Mouse (Mus musculus): ENCODE results near the gene Tnip1. TPM values are rescaled to one million over a fixed set of nuclear protein-coding genes. Genes with fewer than 3 reads are reported as not detected.

The Tnip1 gene
- total and polyA plus RNA-seq, 3 experiments: 8.1 to 19.7 TPM; not detected in 1

DNA sequence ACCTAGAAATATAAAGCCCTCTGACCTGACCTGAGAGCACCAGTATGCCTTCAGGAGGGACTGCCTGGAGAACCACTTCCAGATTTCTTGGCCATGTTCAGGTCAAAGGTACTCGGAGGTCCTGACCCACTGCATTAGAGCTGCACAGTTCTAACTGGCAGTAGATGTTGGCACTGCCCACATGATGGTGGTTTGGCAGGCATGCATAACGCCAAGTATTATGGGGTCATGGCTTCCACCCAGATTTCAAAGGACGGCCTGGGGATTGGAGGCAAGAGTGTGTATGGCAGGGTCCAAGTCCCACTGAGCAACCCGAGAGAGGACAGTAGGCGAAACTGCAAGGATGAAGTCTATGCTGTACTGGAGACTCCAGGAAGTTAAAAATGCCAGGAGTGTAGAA lies 48.9 kb downstream of the Tnip1 start:
- no peaks in the 10 kb centered on the region for H3K9me3 ChIP-seq (replicated peaks; ENCODE audit: insufficient read depth, low read length)
- H3K4me1 ChIP-seq (ENCODE audit: control insufficient read depth in 1 of 2, insufficient read depth in 2 of 2, low read length in 2 of 2): no peaks in the 10 kb centered on the region
- no peak overlapping the region for H3K27ac ChIP-seq (ENCODE audit: control insufficient read depth, low read depth, low read length)
- H3K9ac ChIP-seq (ENCODE audit: control insufficient read depth, low read depth, low read length, poor library complexity, severe bottlenecking): no peak overlapping the region
- no peaks in the 10 kb centered on the region for H3K27me3 ChIP-seq (ENCODE audit: control insufficient read depth in 1 of 2, insufficient read depth in 2 of 2, low read length in 2 of 2)
- H3K36me3 ChIP-seq (ENCODE audit: control insufficient read depth in 1 of 2, insufficient read depth in 2 of 2, low read length in 2 of 2): no peaks in the 10 kb centered on the region; a peak in 1 of 4 replicates
- no peaks in the 10 kb centered on the region for H3K79me2 ChIP-seq (ENCODE audit: control insufficient read depth, insufficient read depth, low read length, poor library complexity)
- TF ChIP-seq CHD1 (IDR thresholded peaks at IDR 0.05; ENCODE audit: low read depth, low read length) (no peak), CHD2 (IDR thresholded peaks at IDR 0.05; ENCODE audit: low read length) (no peak), MXI1 (IDR thresholded peaks at IDR 0.05; ENCODE audit: low read depth, low read length) (no peak), SIN3A (IDR thresholded peaks at IDR 0.05; ENCODE audit: low read length) (no peak), KAT2A (conservative IDR thresholded peaks at IDR 0.05; ENCODE audit: low read depth, low read length) (no peak), MEF2A (IDR thresholded peaks at IDR 0.05; ENCODE audit: extremely low read depth, insufficient replicate concordance, low read depth, low read length, poor library complexity, severe bottlenecking) (no peak), CTCF (IDR thresholded peaks at IDR 0.05 in 2 of 3, conservative IDR thresholded peaks at IDR 0.05 in 1 of 3; ENCODE audit: control insufficient read depth in 1 of 3, insufficient read depth in 1 of 3, low read depth in 2 of 3, low read length in 3 of 3, poor library complexity in 1 of 3, severe bottlenecking in 1 of 3) (no peak), TBP (IDR thresholded peaks at IDR 0.05; ENCODE audit: low read depth, low read length) (no peak), SMC3 (IDR thresholded peaks at IDR 0.05; ENCODE audit: low read depth, low read length) (no peak), JUND (IDR thresholded peaks at IDR 0.05; ENCODE audit: low read depth, low read length) (no peak), MYC (IDR thresholded peaks at IDR 0.05; ENCODE audit: low read depth, low read length) (no peak), TAL1 (IDR thresholded peaks at IDR 0.05; ENCODE audit: low read length) (no peak)
- DNase-seq (ENCODE audit: low read depth, low spot score): no peak
- H3K4me3 ChIP-seq (ENCODE audit: control insufficient read depth in 1 of 2, insufficient read depth in 1 of 2, low read depth in 2 of 2, low read length in 2 of 2): no peak overlapping the region

DNA sequence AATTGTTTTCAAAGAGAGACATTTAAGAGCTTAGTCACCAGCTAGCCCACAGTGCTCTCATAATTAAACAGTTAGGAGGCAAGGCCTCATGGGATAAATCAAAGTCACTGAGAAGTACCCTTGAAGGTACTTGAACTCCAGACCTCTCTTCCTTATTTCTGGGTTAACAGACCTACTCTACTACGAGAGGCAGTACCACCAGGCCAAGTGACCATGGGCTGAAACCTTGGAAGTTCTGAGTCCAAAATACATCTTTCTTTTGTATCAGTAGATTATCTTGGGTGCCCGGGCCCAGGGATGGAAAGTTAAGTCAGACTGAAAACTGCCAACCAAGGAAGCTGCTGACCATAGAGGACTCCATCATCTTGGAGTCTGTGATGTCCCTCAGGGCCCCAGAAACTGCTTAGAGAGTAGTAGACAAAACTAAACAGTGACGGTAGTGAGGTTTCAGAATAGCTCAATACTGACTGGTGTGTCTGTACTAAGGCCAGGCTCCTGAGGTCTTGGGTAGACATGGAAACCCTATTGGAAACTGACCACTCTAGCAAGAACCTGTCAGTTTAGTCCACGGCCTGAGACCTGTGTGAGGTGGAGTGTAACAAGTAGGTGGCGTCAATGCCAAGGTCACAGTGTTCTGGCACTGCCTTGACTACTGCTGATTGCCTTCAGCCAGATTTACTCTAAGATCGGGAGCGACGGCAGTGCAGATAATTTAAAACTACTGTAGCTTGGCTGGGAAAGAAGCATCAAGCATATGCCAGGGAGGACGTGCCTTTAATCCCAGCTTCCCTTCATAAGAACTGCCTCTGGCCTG lies 50.0 kb downstream of the Tnip1 start:
- TF ChIP-seq ZKSCAN1 (IDR thresholded peaks at IDR 0.05; ENCODE audit: low read depth, low read length) (no peak), POLR2AphosphoS5 (IDR thresholded peaks at IDR 0.05; ENCODE audit: borderline replicate concordance, low read depth, low read length) (no peak), ELF1 (IDR thresholded peaks at IDR 0.05; ENCODE audit: low read depth, low read length) (no peak), GATA1 (IDR thresholded peaks at IDR 0.05; ENCODE audit: low read depth, low read length) (no peak), E2F4 (IDR thresholded peaks at IDR 0.05; ENCODE audit: borderline replicate concordance, low read depth, low read length) (no peak), EP300 (IDR thresholded peaks at IDR 0.05; ENCODE audit: low read depth in 1 of 2, low read length in 2 of 2) (no peak), NRF1 (IDR thresholded peaks at IDR 0.05; ENCODE audit: insufficient read depth, low read depth, low read length, poor library complexity, severe bottlenecking) (no peak), RCOR1 (IDR thresholded peaks at IDR 0.05; ENCODE audit: low read depth, low read length) (no peak), CTCF (IDR thresholded peaks at IDR 0.05 in 2 of 3, conservative IDR thresholded peaks at IDR 0.05 in 1 of 3; ENCODE audit: control insufficient read depth in 1 of 3, insufficient read depth in 1 of 3, low read depth in 2 of 3, low read length in 3 of 3, poor library complexity in 1 of 3, severe bottlenecking in 1 of 3) (no peak), POLR2AphosphoS2 (IDR thresholded peaks at IDR 0.05; ENCODE audit: low read length) (no peak), ZMIZ1 (IDR thresholded peaks at IDR 0.05; ENCODE audit: low read depth, low read length) (no peak), SMC3 (IDR thresholded peaks at IDR 0.05; ENCODE audit: low read depth, low read length) (no peak), SIN3A (IDR thresholded peaks at IDR 0.05; ENCODE audit: low read length) (no peak), JUND (IDR thresholded peaks at IDR 0.05; ENCODE audit: low read depth, low read length) (no peak)
- no peak overlapping the region for H3K27ac ChIP-seq (ENCODE audit: control insufficient read depth, low read depth, low read length)
- H3K79me2 ChIP-seq (ENCODE audit: control insufficient read depth, insufficient read depth, low read length, poor library complexity): no peaks in the 10 kb centered on the region
- H3K9me3 ChIP-seq (replicated peaks; ENCODE audit: insufficient read depth, low read length): no peaks in the 10 kb centered on the region
- no peak for DNase-seq (ENCODE audit: low read depth, low spot score)
- H3K4me1 ChIP-seq (ENCODE audit: control insufficient read depth in 1 of 2, insufficient read depth in 2 of 2, low read length in 2 of 2): no peaks in the 10 kb centered on the region
- H3K9ac ChIP-seq (ENCODE audit: control insufficient read depth, low read depth, low read length, poor library complexity, severe bottlenecking): no peak overlapping the region
- no peaks in the 10 kb centered on the region for H3K27me3 ChIP-seq (ENCODE audit: control insufficient read depth in 1 of 2, insufficient read depth in 2 of 2, low read length in 2 of 2)
- H3K4me3 ChIP-seq (ENCODE audit: control insufficient read depth in 1 of 2, insufficient read depth in 1 of 2, low read depth in 2 of 2, low read length in 2 of 2): no peak overlapping the region
- H3K36me3 ChIP-seq (ENCODE audit: control insufficient read depth in 1 of 2, insufficient read depth in 2 of 2, low read length in 2 of 2): no peaks in the 10 kb centered on the region; a peak in 1 of 4 replicates
